Mouse (Mus musculus): ENCODE measurements at regions not wholly inside any gene's neighbourhood (a gene's known extent, or its start where the extent isn't known, plus 50 kb on each side); places are given as distances from the start of the nearest gene placed in this dataset.
A peak's percentile ranks its signal among the peaks of the same experiment; 100 is the strongest.

- no peak for DNase-seq (ENCODE audit: low spot score)
Measured at GRCm38 (mm10) chr1:155472112-155472955, 55.1 kb upstream of the Xpr1 start.

GRCm38 (mm10) chr1:155472956-155473646 is 55.9 kb upstream of the Xpr1 start:
- DNase-seq (ENCODE audit: low spot score), result no peak

GRCm38 (mm10) chr1:155474973-155475372 is 57.8 kb upstream of the Xpr1 start:
- DNase-seq (ENCODE audit: low spot score), result no peak

- no peak for DNase-seq (ENCODE audit: low spot score)
Measured at GRCm38 (mm10) chr1:155476237-155476636, 59.0 kb upstream of the Xpr1 start.

GRCm38 (mm10) chr1:155482148-155482547 is 64.9 kb upstream of the Xpr1 start:
- no peak for DNase-seq (ENCODE audit: low spot score)

- no peak for DNase-seq (ENCODE audit: low spot score)
Measured at GRCm38 (mm10) chr1:155482760-155483159, 65.5 kb upstream of the Xpr1 start.

- no peak for DNase-seq (ENCODE audit: low spot score)
Measured at GRCm38 (mm10) chr1:155483693-155484092, 66.5 kb upstream of the Xpr1 start.

- DNase-seq (ENCODE audit: low spot score), result no peak
Measured at GRCm38 (mm10) chr1:155487796-155488195, 70.1 kb upstream of the Acbd6 start.

- peak; percentile 47 for DNase-seq (ENCODE audit: low spot score)
Measured at GRCm38 (mm10) chr1:155488966-155489661, 68.8 kb upstream of the Acbd6 start.

GRCm38 (mm10) chr1:155490131-155490530 is 67.8 kb upstream of the Acbd6 start:
- DNase-seq (ENCODE audit: low spot score), result no peak

GRCm38 (mm10) chr1:155491205-155492026 is 66.5 kb upstream of the Acbd6 start:
- peak; percentile 16 for DNase-seq (ENCODE audit: low spot score)

- DNase-seq (ENCODE audit: low spot score), result no peak
Measured at GRCm38 (mm10) chr1:155493333-155493732, 64.6 kb upstream of the Acbd6 start.

- DNase-seq (ENCODE audit: low spot score), result no peak
Measured at GRCm38 (mm10) chr1:155493799-155494198, 64.1 kb upstream of the Acbd6 start.

GRCm38 (mm10) chr1:155494347-155494746 is 63.6 kb upstream of the Acbd6 start:
- DNase-seq (ENCODE audit: low spot score), result no peak

- DNase-seq (ENCODE audit: low spot score), result no peak
Measured at GRCm38 (mm10) chr1:155499735-155500134, 58.2 kb upstream of the Acbd6 start.

GRCm38 (mm10) chr1:155502867-155503266 is 55.1 kb upstream of the Acbd6 start:
- DNase-seq (ENCODE audit: low spot score), result no peak

- peak; percentile 44 for DNase-seq (ENCODE audit: low spot score)
Measured at GRCm38 (mm10) chr1:155504581-155505328, 53.2 kb upstream of the Acbd6 start.

- DNase-seq (ENCODE audit: low spot score), result no peak
Measured at GRCm38 (mm10) chr1:155505361-155506077, 52.4 kb upstream of the Acbd6 start.
